Mouse (Mus musculus): ENCODE results near the gene Ssr1. TPM values are rescaled to one million over a fixed set of nuclear protein-coding genes. Genes with fewer than 3 reads are reported as not detected.

Ssr1 gene
- polyA plus RNA-seq, 1 experiment, result 70.7 TPM

DNA sequence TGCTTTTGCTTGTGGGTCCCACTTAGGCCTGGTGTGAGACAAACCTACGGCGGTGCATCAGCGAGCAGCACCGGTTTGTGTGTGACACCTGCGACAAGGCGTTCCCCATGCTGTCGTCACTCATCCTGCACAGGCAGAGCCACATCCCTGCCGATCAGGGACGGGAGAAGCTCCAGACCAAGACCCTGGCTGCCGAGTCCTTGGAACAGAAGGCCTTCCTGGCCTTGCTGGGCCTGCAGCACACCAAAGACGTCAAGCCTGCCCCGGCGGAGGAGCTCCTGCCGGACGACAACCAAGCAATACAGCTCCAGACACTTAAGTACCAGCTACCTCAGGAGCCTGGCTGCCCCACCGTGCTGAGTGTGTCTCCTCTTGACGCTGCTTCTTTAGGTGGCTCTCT lies 64.5 kb downstream of the Ssr1 start:
- Histone ChIP-seq H3K79me2 (ENCODE audit: control insufficient read depth, insufficient read depth) (no peaks in the 10 kb centered on the region), H3K4me3 (ENCODE audit: insufficient read depth, poor library complexity, severe bottlenecking) (no peak overlapping the region), H3K36me3 (ENCODE audit: control insufficient read depth, insufficient read depth) (peaks cover 62% of the 10 kb centered on the region), H3K27me3 (ENCODE audit: control insufficient read depth, insufficient read depth, insufficient read length) (no peaks in the 10 kb centered on the region), H3K79me3 (ENCODE audit: low read depth) (no peaks in the 10 kb centered on the region), H3ac (ENCODE audit: control insufficient read depth, insufficient read length, low read depth) (no peak overlapping the region)
- TF ChIP-seq MYOG (IDR thresholded peaks at IDR 0.05; ENCODE audit: control insufficient read depth, extremely low read depth, insufficient read length) (no peak), CTCF (IDR thresholded peaks at IDR 0.05; ENCODE audit: control insufficient read depth, insufficient read depth, insufficient read length) (no peak), FOSL1 (IDR thresholded peaks at IDR 0.05; ENCODE audit: insufficient read depth, low read length, poor library complexity, severe bottlenecking) (no peak), USF1 (IDR thresholded peaks at IDR 0.05; ENCODE audit: low read depth) (no peak), MYOD1 (IDR thresholded peaks at IDR 0.05; ENCODE audit: control insufficient read depth, insufficient read length, low read depth) (no peak), CEBPB (IDR thresholded peaks at IDR 0.05; ENCODE audit: low read depth) (no peak), MAX (IDR thresholded peaks at IDR 0.05) (no peak)

DNA sequence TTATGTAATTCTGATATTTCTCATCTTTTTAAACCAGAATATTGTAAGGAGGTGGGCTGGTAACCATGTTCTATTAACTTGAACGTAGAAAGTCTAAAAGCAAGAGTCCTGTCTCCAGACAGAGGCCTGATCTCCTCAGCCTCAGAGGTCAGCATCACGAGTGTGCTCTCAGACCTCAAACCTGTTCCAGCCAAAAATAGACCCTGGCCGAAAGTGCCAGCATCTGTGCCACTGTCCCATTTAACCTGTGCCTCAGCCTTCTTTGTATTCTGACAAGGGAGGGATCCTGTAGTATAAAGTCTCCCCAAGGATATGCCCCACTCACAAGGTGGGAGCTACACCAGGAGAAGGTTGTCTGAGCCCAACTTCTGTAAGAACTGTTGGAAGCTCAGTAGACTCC lies 67.6 kb downstream of the Ssr1 start:
- Histone ChIP-seq H3K36me3 (ENCODE audit: control insufficient read depth, insufficient read depth) (peaks cover 55% of the 10 kb centered on the region), H3K27me3 (ENCODE audit: control insufficient read depth, insufficient read depth, insufficient read length) (no peaks in the 10 kb centered on the region), H3K4me3 (ENCODE audit: insufficient read depth, poor library complexity, severe bottlenecking) (no peak overlapping the region), H3K79me3 (ENCODE audit: low read depth) (no peaks in the 10 kb centered on the region), H3ac (ENCODE audit: control insufficient read depth, insufficient read length, low read depth) (no peak overlapping the region), H3K79me2 (ENCODE audit: control insufficient read depth, insufficient read depth) (no peaks in the 10 kb centered on the region)
- TF ChIP-seq CEBPB (IDR thresholded peaks at IDR 0.05; ENCODE audit: low read depth) (no peak), MAX (IDR thresholded peaks at IDR 0.05) (no peak), FOSL1 (IDR thresholded peaks at IDR 0.05; ENCODE audit: insufficient read depth, low read length, poor library complexity, severe bottlenecking) (no peak), USF1 (IDR thresholded peaks at IDR 0.05; ENCODE audit: low read depth) (no peak), CTCF (IDR thresholded peaks at IDR 0.05; ENCODE audit: control insufficient read depth, insufficient read depth, insufficient read length) (no peak), MYOG (IDR thresholded peaks at IDR 0.05; ENCODE audit: control insufficient read depth, extremely low read depth, insufficient read length) (no peak)

DNA sequence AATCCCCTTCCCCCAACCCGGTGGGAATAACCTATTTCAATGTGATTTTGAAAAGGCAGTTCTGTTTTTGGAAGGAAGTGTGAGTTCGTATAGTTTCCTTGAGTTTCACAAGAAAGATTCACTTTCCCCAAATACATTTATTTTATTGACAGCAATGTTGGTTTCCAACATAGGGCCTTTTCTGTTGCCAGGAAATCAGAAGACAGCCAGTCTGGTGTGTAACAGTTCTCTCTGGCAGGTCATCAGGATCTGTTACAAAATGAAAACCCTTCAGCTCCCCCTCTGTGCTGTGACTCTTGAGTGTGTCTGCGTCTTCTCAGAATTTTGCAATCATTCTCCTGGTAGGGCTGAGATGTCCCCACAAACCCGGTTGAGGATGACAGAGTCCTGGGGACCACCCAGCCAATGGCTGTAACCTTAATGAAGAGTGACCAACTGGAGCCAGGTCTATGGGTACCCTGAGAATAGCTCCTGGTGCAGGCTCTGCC lies 69.5 kb downstream of the Ssr1 start:
- Histone ChIP-seq H3K79me2 (ENCODE audit: control insufficient read depth, insufficient read depth) (no peaks in the 10 kb centered on the region), H3K4me3 (ENCODE audit: insufficient read depth, poor library complexity, severe bottlenecking) (no peak overlapping the region), H3K79me3 (ENCODE audit: low read depth) (no peaks in the 10 kb centered on the region), H3K36me3 (ENCODE audit: control insufficient read depth, insufficient read depth) (peaks cover 46% of the 10 kb centered on the region), H3K27me3 (ENCODE audit: control insufficient read depth, insufficient read depth, insufficient read length) (no peaks in the 10 kb centered on the region), H3ac (ENCODE audit: control insufficient read depth, insufficient read length, low read depth) (no peak overlapping the region)
- TF ChIP-seq MYOG (IDR thresholded peaks at IDR 0.05; ENCODE audit: control insufficient read depth, extremely low read depth, insufficient read length), result no peak
- TF ChIP-seq MYOD1 (IDR thresholded peaks at IDR 0.05; ENCODE audit: control insufficient read depth, insufficient read length, low read depth), result no peak
- TF ChIP-seq MAX (IDR thresholded peaks at IDR 0.05), result no peak

DNA sequence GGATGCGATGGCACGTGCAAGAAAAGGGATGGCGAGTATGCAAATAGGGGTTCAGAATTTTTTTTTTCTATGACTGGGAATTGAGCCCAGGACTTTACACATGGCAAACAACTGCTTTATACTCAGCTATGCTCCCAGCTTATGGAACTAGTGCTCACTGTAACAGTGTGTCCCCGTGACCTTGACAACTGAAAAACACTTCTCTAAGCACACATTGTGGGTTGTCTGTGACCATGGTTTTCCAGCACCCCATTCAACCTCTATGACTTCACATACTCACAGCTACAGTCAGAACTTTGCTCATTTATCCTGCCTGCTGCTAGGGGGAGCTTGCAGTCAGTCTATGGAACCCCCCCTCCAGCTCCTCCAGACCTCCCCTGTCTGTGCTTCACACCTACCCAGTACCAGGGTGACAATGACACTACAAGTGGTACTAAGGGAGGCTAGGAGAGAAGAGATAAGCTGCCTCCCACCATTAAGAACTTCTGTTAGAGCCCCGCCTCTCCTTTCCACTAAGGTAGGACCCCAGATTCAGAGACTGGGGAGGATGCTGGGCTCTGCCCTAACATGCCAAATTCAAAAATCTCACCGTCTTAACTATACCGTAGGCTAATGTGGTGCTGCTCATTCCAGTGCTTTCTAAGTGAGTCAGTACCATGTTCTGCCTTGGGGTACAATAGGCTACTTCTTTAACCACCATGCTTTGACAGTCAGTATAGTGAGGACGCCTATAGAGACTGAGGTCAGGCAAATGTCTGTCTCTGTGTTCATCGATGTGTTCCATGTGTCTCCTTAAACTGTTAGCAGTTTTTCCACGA lies 70.2 kb downstream of the Ssr1 start:
- TF ChIP-seq CTCF (IDR thresholded peaks at IDR 0.05; ENCODE audit: control insufficient read depth, insufficient read depth, insufficient read length) (no peak), MAX (IDR thresholded peaks at IDR 0.05) (no peak), CEBPB (IDR thresholded peaks at IDR 0.05; ENCODE audit: low read depth) (no peak)
- no peaks in the 10 kb centered on the region for H3K79me3 ChIP-seq (ENCODE audit: low read depth)
- no peaks in the 10 kb centered on the region for H3K27me3 ChIP-seq (ENCODE audit: control insufficient read depth, insufficient read depth, insufficient read length)
- no peaks in the 10 kb centered on the region for H3K79me2 ChIP-seq (ENCODE audit: control insufficient read depth, insufficient read depth)
- H3K4me3 ChIP-seq (ENCODE audit: insufficient read depth, poor library complexity, severe bottlenecking), result no peak overlapping the region
- no peak overlapping the region for H3ac ChIP-seq (ENCODE audit: control insufficient read depth, insufficient read length, low read depth)
- peaks cover 43% of the 10 kb centered on the region for H3K36me3 ChIP-seq (ENCODE audit: control insufficient read depth, insufficient read depth)

DNA sequence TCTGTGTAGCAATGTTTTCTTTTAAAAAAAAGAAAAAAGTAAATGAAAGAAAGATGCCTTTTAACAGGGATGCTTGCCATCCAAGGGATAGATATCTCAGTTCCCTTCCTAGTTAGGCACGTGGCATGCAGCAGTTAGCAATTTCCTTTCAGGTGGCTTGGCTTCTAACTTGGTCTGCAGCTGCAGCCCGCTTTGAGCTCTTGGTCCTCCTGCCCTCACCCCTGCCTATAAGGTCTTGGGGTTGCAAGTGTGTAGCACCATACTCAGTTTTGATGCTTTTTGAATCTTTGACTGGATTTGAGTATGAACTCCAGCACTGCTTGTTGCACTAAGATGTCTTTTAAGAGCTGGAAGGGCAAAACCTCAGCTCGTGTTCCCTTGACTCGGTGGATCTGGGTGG lies 70.9 kb downstream of the Ssr1 start:
- peaks cover 41% of the 10 kb centered on the region for H3K36me3 ChIP-seq (ENCODE audit: control insufficient read depth, insufficient read depth)
- no peaks in the 10 kb centered on the region for H3K27me3 ChIP-seq (ENCODE audit: control insufficient read depth, insufficient read depth, insufficient read length)
- no peaks in the 10 kb centered on the region for H3K79me3 ChIP-seq (ENCODE audit: low read depth)
- no peak overlapping the region for H3K4me3 ChIP-seq (ENCODE audit: insufficient read depth, poor library complexity, severe bottlenecking)
- no peak overlapping the region for H3ac ChIP-seq (ENCODE audit: control insufficient read depth, insufficient read length, low read depth)
- TF ChIP-seq USF1 (IDR thresholded peaks at IDR 0.05; ENCODE audit: low read depth) (no peak), CTCF (IDR thresholded peaks at IDR 0.05; ENCODE audit: control insufficient read depth, insufficient read depth, insufficient read length) (no peak), MAX (IDR thresholded peaks at IDR 0.05) (no peak), FOSL1 (IDR thresholded peaks at IDR 0.05; ENCODE audit: insufficient read depth, low read length, poor library complexity, severe bottlenecking) (no peak), CEBPB (IDR thresholded peaks at IDR 0.05; ENCODE audit: low read depth) (no peak), MYOG (IDR thresholded peaks at IDR 0.05; ENCODE audit: control insufficient read depth, extremely low read depth, insufficient read length) (no peak), MYOD1 (IDR thresholded peaks at IDR 0.05; ENCODE audit: control insufficient read depth, insufficient read length, low read depth) (no peak)
- no peaks in the 10 kb centered on the region for H3K79me2 ChIP-seq (ENCODE audit: control insufficient read depth, insufficient read depth)

DNA sequence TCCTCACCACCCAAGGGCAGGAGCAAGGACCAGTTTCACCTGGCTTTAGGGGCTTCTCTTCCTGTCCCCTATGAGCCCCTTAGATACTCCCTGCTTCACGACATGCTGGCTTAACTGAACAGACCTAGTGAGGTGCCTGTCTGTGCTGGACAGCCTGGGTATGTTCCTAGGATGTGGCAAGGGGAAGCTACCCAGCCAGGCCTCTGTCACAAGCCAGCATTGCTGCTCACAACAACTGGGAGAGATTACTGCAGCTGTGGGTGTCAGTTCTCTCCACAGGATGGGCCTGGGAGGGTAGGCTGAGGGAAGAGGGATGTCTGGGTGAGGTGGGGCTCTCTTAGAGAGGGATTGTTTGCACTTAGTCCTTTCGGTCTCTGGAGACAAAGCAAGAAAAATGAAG lies 73.3 kb downstream of the Ssr1 start:
- peaks cover 54% of the 10 kb centered on the region for H3K36me3 ChIP-seq (ENCODE audit: control insufficient read depth, insufficient read depth)
- no peak overlapping the region for H3K4me3 ChIP-seq (ENCODE audit: insufficient read depth, poor library complexity, severe bottlenecking)
- TF ChIP-seq USF1 (IDR thresholded peaks at IDR 0.05; ENCODE audit: low read depth) (no peak), MYOD1 (IDR thresholded peaks at IDR 0.05; ENCODE audit: control insufficient read depth, insufficient read length, low read depth) (no peak), MYOG (IDR thresholded peaks at IDR 0.05; ENCODE audit: control insufficient read depth, extremely low read depth, insufficient read length) (no peak), MAX (IDR thresholded peaks at IDR 0.05) (no peak), CEBPB (IDR thresholded peaks at IDR 0.05; ENCODE audit: low read depth) (no peak), FOSL1 (IDR thresholded peaks at IDR 0.05; ENCODE audit: insufficient read depth, low read length, poor library complexity, severe bottlenecking) (no peak), CTCF (IDR thresholded peaks at IDR 0.05; ENCODE audit: control insufficient read depth, insufficient read depth, insufficient read length) (no peak)
- no peaks in the 10 kb centered on the region for H3K27me3 ChIP-seq (ENCODE audit: control insufficient read depth, insufficient read depth, insufficient read length)
- peaks cover 1% of the 10 kb centered on the region for H3K79me3 ChIP-seq (ENCODE audit: low read depth)
- H3ac ChIP-seq (ENCODE audit: control insufficient read depth, insufficient read length, low read depth), result no peak overlapping the region
- H3K79me2 ChIP-seq (ENCODE audit: control insufficient read depth, insufficient read depth), result no peaks in the 10 kb centered on the region
